Mouse (Mus musculus): ENCODE results near the gene Cs. TPM values are rescaled to one million over a fixed set of nuclear protein-coding genes. Genes with fewer than 3 reads are reported as not detected.

Cs gene
- total and polyA plus RNA-seq, 3 experiments, result 133 to 256 (median 161) TPM

DNA sequence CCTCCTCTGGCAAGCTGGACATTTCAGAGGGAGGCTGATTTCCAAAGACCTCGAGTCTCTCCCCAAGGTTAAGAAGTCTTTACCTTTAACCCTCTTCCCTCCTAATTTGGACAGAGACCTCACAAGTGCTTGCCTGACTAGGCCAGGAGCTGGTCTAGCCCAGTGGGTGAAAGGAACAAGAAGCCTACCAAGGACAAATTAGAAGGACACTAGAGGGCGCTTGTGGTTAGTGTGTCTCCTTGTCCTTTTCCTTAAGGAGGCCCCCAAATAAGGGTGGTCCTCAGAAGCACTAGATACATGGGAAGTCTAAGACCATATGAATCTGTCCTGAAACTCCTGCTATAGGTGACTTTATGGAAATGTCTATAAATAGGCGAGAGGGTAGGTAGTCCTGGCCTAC lies 25.0 kb downstream of the Cs start:
- H3K27me3 ChIP-seq (ENCODE audit: control insufficient read depth in 1 of 2, insufficient read depth in 2 of 2, low read length in 2 of 2), result no peaks in the 10 kb centered on the region
- peak; percentile 66 for DNase-seq (ENCODE audit: low read depth, low spot score)
- no peaks in the 10 kb centered on the region for H3K9me3 ChIP-seq (replicated peaks; ENCODE audit: insufficient read depth, low read length)
- peaks cover 6 to 7% of the 10 kb centered on the region in 2 experiments for H3K4me1 ChIP-seq (ENCODE audit: control insufficient read depth in 1 of 2, insufficient read depth in 2 of 2, low read length in 2 of 2)
- TF ChIP-seq SMC3 (IDR thresholded peaks at IDR 0.05; ENCODE audit: low read depth, low read length) (peak; percentile 48), JUND (IDR thresholded peaks at IDR 0.05; ENCODE audit: low read depth, low read length) (no peak), TCF12 (IDR thresholded peaks at IDR 0.05; ENCODE audit: low read depth, low read length) (no peak), MAFK (IDR thresholded peaks at IDR 0.05; ENCODE audit: borderline replicate concordance, low read depth, low read length) (no peak), MAX (IDR thresholded peaks at IDR 0.05; ENCODE audit: low read length) (no peak), MYB (IDR thresholded peaks at IDR 0.05; ENCODE audit: low read depth, low read length) (no peak), E2F4 (IDR thresholded peaks at IDR 0.05; ENCODE audit: borderline replicate concordance, low read depth, low read length) (no peak), RAD21 (IDR thresholded peaks at IDR 0.05; ENCODE audit: low read depth, low read length) (peak; percentile 16), ZNF384 (IDR thresholded peaks at IDR 0.05; ENCODE audit: low read depth, low read length) (no peak), MXI1 (IDR thresholded peaks at IDR 0.05; ENCODE audit: low read depth, low read length) (no peak), CTCF (IDR thresholded peaks at IDR 0.05 in 2 of 3, conservative IDR thresholded peaks at IDR 0.05 in 1 of 3; ENCODE audit: control insufficient read depth in 1 of 3, insufficient read depth in 1 of 3, low read depth in 2 of 3, low read length in 3 of 3, poor library complexity in 1 of 3, severe bottlenecking in 1 of 3) (peak; percentile 37 to 62 (median 52)), GATA1 (IDR thresholded peaks at IDR 0.05; ENCODE audit: low read depth, low read length) (no peak), NELFE (IDR thresholded peaks at IDR 0.05; ENCODE audit: low read depth, low read length) (no peak), GABPA (IDR thresholded peaks at IDR 0.05; ENCODE audit: low read depth, low read length) (no peak), ZMIZ1 (IDR thresholded peaks at IDR 0.05; ENCODE audit: low read depth, low read length) (0 out of 2 replicates have a peak, but pooled peaks have one; percentile 13)
- no peak overlapping the region for H3K9ac ChIP-seq (ENCODE audit: control insufficient read depth, low read depth, low read length, poor library complexity, severe bottlenecking)
- peaks cover 7 to 33% of the 10 kb centered on the region in 2 experiments for H3K36me3 ChIP-seq (ENCODE audit: control insufficient read depth in 1 of 2, insufficient read depth in 2 of 2, low read length in 2 of 2)
- H3K27ac ChIP-seq (ENCODE audit: control insufficient read depth, low read depth, low read length), result no peak overlapping the region
- no peaks in the 10 kb centered on the region; the same call in 1 of the 2 replicates for H3K79me2 ChIP-seq (ENCODE audit: control insufficient read depth, insufficient read depth, low read length, poor library complexity)
- H3K4me3 ChIP-seq (ENCODE audit: control insufficient read depth in 1 of 2, insufficient read depth in 1 of 2, low read depth in 2 of 2, low read length in 2 of 2), result no peak overlapping the region

DNA sequence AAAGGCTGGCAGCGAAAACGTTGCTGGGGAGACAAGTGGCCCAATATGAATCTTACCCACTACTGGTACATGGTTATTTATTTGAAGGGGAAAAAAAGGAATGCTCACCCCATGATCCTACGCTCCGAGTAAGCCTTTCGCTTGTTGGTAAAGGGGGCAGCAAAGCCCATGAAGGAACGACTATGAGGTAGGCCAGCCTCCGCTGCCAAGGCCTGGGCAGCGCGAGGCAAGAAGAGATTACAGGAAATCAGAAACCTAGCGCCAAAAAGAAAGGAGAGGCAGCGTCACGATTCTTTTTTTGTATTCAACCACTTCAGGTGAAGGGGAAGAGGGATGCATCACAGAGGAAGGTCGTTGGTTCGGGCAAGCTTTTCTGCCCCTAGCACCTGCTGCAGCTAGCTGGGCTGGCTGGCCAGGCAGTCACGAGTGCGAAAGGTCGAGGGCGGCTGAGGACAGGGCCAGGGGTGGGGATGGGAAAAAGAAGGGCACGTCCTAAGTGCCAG lies 30.4 kb downstream of the Cs start:
- Histone ChIP-seq H3K79me2 (ENCODE audit: control insufficient read depth, insufficient read depth, low read length, poor library complexity) (peaks cover 2% of the 10 kb centered on the region; the same call in 1 of the 2 replicates), H3K9ac (ENCODE audit: control insufficient read depth, low read depth, low read length, poor library complexity, severe bottlenecking) (peak overlapping the region; percentile 75), H3K27ac (ENCODE audit: control insufficient read depth, low read depth, low read length) (peak overlapping the region; percentile 47), H3K36me3 (ENCODE audit: control insufficient read depth in 1 of 2, insufficient read depth in 2 of 2, low read length in 2 of 2) (peaks cover 6 to 9% of the 10 kb centered on the region in 2 experiments), H3K4me3 (ENCODE audit: control insufficient read depth in 1 of 2, insufficient read depth in 1 of 2, low read depth in 2 of 2, low read length in 2 of 2) (peak overlapping the region; percentile 63 to 94), H3K27me3 (ENCODE audit: control insufficient read depth in 1 of 2, insufficient read depth in 2 of 2, low read length in 2 of 2) (no peaks in the 10 kb centered on the region), H3K4me1 (ENCODE audit: control insufficient read depth in 1 of 2, insufficient read depth in 2 of 2, low read length in 2 of 2) (peaks cover 11 to 14% of the 10 kb centered on the region in 2 experiments), H3K9me3 (replicated peaks; ENCODE audit: insufficient read depth, low read length) (no peaks in the 10 kb centered on the region)
- no peak for DNase-seq (ENCODE audit: low read depth, low spot score)
- no peak for TF ChIP-seq RAD21 (IDR thresholded peaks at IDR 0.05; ENCODE audit: low read depth, low read length)
- 0 out of 2 replicates have a peak, but pooled peaks have one; percentile 6 for TF ChIP-seq SMC3 (IDR thresholded peaks at IDR 0.05; ENCODE audit: low read depth, low read length)
